Mouse (Mus musculus) adrenal gland, postnatal 36 days (tissue): ENCODE results near the gene Slc44a5. TPM values are rescaled to one million over a fixed set of nuclear protein-coding genes. Genes with fewer than 3 reads are reported as not detected.
A peak's percentile ranks its signal among the peaks of the same experiment; 100 is the strongest.
"Not testable (repeated sequence)": the region's sequence is repeated elsewhere in the genome, so short reads cannot be mapped to it uniquely, and the experiment has no call there.

Experiments
- DNase-seq, 2 experiments: peaks; one replicate each; pipeline ENCODE4 v3.0.0; 2021; ENCODE audit warnings: mixed read lengths in 1 of 2
- total RNA-seq, 2 experiments: library from RNA; stranded (reverse); gene quantifications; 2 replicates each; pipeline ENCODE4 v1.2.3; 2021

The Slc44a5 gene
- total RNA-seq, 2 experiments from 2014 or later, result 0.07 TPM

DNA sequence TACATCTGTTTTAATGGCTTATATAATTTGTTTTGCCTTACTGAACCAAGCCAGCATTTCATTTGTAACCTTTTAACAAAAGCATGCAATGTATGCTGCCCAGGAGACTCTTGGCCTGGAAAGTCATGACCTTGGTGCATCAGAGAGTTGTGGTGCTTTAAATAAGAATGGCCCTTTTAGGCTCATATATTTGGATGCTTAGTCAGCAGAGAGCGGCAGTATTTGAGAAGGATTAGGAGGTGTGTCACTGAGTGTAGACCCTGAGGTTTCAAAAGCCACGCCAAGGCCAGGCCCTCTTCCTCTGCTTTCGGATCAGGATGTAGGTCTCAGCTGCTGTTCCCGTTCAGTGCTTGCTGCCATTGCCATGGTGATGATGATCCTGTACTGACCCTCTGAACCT, 3.8 kb upstream of the Slc44a5 start:
- DNase-seq, result no peak

GRCm38 (mm10) chr3:153973949-153974760, 919 bp downstream of the Slc44a5 start:
- no peak for DNase-seq

- DNase-seq, result peak; percentile 26 to 50
These were observed 1.8 kb downstream of the Slc44a5 start for GRCm38 (mm10) chr3:153975060-153975459.

DNA sequence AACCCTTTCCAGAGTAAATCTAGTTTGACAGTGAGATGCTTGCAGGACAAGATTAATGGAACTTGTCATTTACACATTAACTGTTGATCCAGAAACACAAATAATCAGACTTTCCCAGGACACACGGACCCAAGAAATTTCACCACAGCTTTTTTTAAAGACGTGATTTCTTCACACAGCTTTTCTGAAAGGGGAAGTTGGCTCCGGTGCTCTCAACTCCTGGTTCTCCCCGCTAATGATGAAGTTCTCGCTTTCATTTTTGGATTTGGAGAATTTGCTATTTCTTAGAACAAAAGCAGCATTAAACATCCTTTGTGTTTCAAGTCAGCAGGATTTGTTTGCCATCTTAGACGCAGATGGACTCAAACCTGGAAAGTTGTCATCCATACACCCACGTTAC, 2.6 kb downstream of the Slc44a5 start:
- no peak for DNase-seq

DNA sequence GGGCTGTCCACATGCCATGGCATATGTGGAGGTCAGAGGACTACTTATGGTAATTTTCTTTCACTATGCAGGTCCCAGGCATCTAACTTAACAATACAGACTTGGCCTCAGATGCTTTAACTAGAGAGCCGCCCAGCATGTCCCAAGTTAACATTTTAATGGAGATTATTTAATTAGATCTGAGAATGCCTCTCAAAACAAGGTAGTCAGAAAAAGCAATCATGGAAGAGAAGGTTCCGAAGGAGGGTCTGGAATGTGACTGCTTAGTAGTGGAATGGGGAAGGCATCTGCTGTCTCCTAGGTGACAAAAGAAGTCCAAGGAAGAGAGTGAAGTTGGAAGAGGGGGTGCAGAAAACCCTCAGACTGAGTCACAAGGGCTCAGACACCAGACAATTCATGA, 7.4 kb downstream of the Slc44a5 start:
- DNase-seq, result no peak

DNA sequence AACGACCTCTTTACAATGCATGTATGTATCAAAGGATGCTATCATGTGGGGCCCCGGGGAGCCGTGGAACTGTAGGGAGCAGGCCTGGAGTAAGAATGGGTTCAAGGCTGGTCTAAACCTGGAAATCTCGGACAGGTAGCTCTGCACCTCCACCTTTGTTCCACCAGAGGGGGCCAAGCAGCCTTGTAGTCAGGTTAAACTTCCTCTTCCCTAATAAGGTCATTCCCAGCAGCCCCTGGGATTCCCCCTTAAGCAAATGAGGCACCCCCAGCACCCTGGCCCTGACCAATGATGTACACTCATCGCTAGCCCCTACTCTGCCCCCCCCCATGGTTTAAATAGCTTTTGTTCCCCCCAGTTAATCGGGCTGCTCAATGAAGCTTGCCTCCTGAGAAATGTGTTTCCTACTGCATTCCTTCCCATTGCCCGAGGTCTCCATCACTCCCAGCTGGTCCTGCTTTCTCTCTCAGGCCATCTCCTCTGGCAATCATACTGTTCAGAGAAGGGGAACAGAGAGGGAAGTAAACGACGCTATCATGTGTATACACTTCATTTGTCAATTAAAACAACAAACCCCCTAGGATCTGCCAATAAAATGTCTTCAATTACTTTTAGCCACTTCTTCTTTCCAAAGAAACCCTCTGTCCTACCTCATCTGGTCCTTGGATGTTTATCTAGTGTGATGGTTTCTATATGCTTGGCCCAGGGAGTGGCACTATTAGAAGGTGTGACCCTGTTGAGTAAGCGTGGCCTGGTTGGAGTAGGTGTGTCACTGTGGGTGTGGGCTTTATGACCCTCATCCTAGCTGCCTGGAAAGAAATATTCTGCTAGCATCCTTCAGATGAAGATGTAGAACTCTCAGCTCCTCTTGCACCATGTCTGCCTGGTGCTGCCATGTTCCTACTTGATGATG, 11.4 kb downstream of the Slc44a5 start:
- no peak for DNase-seq

GRCm38 (mm10) chr3:153999797-154000528, 26.7 kb downstream of the Slc44a5 start:
- DNase-seq, result no peak

- DNase-seq, result no peak
These were observed 28.1 kb downstream of the Slc44a5 start for GRCm38 (mm10) chr3:154001348-154001747.

- no peak for DNase-seq
These were observed 73.6 kb downstream of the Slc44a5 start for GRCm38 (mm10) chr3:154046876-154047275.

DNA sequence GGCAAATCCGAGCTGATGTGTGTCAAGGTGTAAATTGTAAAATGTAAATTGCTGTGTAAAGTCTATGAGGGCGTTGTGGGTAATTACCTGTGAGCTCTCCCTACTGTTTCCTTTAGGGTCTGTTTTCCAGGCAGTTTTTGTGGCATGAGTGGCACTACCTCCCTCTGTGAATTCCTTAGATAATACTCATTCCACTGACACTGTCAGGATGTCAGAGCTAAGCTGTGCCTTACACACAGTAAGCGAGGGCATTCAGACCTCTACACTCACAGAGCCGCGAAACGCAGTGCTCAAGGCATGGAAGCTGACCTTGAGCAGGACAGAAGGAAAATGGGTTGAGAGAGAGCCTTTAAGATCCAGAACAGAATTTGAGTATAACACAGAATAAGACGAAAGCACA, 80.1 kb downstream of the Slc44a5 start:
- no peak for DNase-seq

GRCm38 (mm10) chr3:154057464-154057863, 84.2 kb downstream of the Slc44a5 start:
- no peak for DNase-seq

GRCm38 (mm10) chr3:154058200-154058599, 85.0 kb downstream of the Slc44a5 start:
- no peak for DNase-seq

- DNase-seq, result not testable (repeated sequence)
These were observed 98.8 kb downstream of the Slc44a5 start for GRCm38 (mm10) chr3:154071989-154072388.

GRCm38 (mm10) chr3:154075749-154076148, 102.5 kb downstream of the Slc44a5 start:
- DNase-seq, result no peak

- DNase-seq, result no peak
These were observed 108.5 kb downstream of the Slc44a5 start for GRCm38 (mm10) chr3:154081687-154082086.

DNA sequence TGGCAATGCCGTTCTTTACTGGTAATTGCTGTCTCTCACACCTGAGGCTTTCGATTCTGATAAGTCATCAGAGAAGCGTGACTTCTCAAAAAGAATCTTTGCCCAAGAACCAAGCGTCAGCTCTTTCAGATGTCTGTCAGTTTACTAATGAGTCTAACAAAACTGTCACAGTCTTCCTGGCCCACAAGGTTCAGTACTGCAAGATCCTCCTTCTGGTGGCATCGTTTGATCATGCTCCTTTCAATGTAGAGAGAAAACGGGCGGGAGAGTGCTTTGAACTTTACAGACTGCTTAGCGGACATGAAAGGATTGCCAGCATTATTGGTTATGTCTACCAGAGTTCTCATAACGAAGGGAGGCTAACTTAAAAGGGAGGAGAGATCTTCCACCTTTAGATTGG, 109.0 kb downstream of the Slc44a5 start:
- DNase-seq, result no peak

GRCm38 (mm10) chr3:154082961-154083360, 109.7 kb downstream of the Slc44a5 start:
- no peak for DNase-seq

DNA sequence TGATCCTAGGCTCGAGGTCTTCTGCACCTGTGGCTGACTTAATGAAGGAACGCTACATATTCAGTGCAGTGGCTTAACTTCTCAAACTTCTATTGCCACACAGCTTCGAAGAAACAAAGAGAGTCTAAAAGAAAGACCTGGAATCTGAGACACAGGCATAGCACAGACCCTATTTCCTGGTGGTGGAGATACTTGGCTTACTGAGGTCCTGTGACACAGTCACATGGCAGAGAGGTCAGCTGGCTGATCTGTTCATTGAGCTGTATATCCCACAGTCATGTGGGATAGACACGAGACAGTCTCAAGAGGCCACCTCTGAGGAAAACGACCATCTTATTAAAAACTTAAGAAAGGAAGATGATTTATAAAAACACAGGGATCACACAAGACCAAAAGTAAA, 116.8 kb downstream of the Slc44a5 start:
- no peak for DNase-seq

- no peak for DNase-seq
These were observed 118.5 kb downstream of the Slc44a5 start for GRCm38 (mm10) chr3:154091468-154092338.

GRCm38 (mm10) chr3:154092466-154092865, 119.2 kb downstream of the Slc44a5 start:
- DNase-seq, result no peak

DNA sequence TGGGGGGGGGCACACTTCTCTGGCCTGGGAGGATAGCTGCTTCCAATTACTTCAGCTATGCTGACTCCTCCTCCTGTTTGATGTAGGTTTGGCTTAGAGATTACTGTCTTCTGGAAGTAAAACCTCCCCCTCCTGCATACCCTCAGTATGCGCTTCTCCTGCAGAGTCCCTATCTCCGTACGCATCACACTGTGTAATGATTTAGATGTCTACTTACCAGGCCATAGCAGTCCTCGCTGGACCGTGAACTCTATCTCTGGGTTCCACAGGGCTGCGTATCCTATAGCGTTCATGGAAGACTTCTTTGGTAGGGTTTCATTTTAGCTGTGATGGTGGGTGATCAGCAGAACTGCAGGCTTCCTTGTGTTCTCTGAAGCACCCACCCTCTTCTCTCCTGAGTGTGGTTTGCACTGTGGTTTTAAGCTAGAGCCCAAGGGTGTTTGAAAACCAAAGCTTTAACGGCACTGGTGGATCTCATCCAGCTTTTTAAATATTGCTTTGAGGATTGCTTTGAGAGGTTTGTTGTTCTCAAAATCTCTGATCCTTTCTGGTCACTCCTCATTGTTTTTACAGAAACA, 120.6 kb downstream of the Slc44a5 start:
- DNase-seq, result no peak
